Mouse (Mus musculus) embryonic fibroblast, embryonic 13.5 days (primary cell): ENCODE measurements around the gene Marcksl1.

Experiments
- CTCF ChIP-seq: IDR thresholded peaks from 2 replicates; pipeline ENCODE4 v1.5.1; 2011; ENCODE audit warnings: mild to moderate bottlenecking, control low read depth, low read length, moderate library complexity, borderline replicate concordance; ENCODE audit not compliant: insufficient read depth
- POLR2A ChIP-seq: IDR thresholded peaks from 2 replicates; pipeline ENCODE4 v1.6.1; 2011; ENCODE audit warnings: low read depth, mild to moderate bottlenecking, control low read depth, low read length, moderate library complexity

DNA sequence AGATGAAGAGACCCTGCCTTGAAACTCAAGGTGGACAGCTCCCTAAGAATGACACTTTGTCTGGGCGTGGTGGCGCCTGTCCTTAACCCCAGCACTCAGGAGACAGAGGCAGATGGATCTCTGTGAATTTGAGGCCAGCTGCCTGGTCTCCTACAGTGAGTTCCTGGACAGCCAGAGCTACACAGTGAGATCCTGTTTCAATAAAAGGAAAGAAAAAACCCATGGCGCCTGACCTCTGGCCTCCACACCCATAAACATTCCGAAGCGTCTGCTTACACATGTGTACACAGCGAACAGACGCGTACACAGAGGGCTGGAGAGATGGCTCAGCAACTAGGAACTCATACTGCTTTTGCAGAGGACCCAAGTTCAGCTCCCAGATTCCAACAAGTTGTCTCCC, 50.3 kb downstream of the Marcksl1 start:
- TF ChIP-seq CTCF = no peak
- no peak for TF ChIP-seq POLR2A
